Mouse (Mus musculus) olfactory bulb, adult 2 months (tissue): ENCODE measurements around the gene Trappc6a.

ENCODE experiments used
- CTCF ChIP-seq: fragments of 200-500 bp; IDR thresholded peaks from 2 replicates; pipeline ENCODE4 v1.5.1; 2012; ENCODE audit warnings: low read depth, mild to moderate bottlenecking, low read length, moderate library complexity; ENCODE audit not compliant: insufficient read depth
- POLR2A ChIP-seq: fragments of 200-500 bp; IDR thresholded peaks from 2 replicates; pipeline ENCODE4 v1.6.1; 2012; ENCODE audit warnings: mild to moderate bottlenecking, low read depth, low read length, moderate library complexity; ENCODE audit not compliant: insufficient read depth

DNA sequence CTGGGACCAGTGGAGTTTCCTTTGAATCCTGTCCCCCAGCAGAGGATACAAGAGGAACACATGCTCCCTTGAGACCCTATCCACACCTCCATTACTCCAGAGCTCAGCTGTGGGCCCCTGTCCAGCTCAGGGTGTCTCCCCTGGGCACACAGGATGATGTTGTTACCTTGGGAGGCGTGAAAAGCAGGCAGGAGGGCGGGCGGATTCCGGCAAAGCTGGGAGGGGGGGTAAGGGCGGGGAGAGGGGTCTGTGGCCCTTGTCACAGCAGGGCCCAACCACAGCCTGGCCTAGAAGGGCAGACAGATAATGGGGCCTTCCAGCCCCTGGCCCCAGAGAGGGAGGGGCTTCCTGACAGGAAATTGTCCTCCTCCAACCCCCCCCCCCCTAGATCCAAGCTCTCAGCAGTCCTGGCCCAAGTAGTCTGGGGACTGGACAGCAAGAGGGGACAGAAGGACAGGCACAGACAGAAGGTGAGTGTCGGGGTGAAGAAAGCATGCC, 45.3 kb upstream of the Trappc6a start, which contains the start of gene Exoc3l2:
- no peak for TF ChIP-seq POLR2A
- TF ChIP-seq CTCF: no peak
